25 mouse cellular contexts compared by ENCODE assay signal in genomic region chr14:29795325-29795724, GRCm38 (mm10).
DNase-seq lines count a peak whose midpoint lies in the region.
"Had no signal": no experiment of that assay in that cellular context is flagged by ENCODE, and none has a peak within 500 bp of the region (broad histone marks: within the 10 kb centered on the region; RNA-seq: fewer than 3 reads in every experiment).

No protein-coding gene starts in this region.

- H3K36me3 ChIP-seq in midbrain, embryonic 10.5 days, result no peaks in the 10 kb centered on the region
- H3K36me3 ChIP-seq: heart, embryonic 15.5 days; hindbrain, embryonic 13.5 days; liver, embryonic 12.5 days; midbrain, embryonic 15.5 days; neural tube, embryonic 15.5 days had no signal

- WGBS in midbrain, embryonic 10.5 days, result 28% methylated on average over 2 of the region's 2 CpGs

- no peak overlapping the region for H3K27ac ChIP-seq in midbrain, embryonic 10.5 days (replicated peaks)
- H3K27ac ChIP-seq: forebrain, embryonic 13.5 days; heart, embryonic 15.5 days; hindbrain, embryonic 13.5 days; liver, embryonic 12.5 days; midbrain, embryonic 15.5 days; neural tube, embryonic 15.5 days had no signal

- H3K27me3 ChIP-seq in midbrain, embryonic 10.5 days (ENCODE audit: low read depth, poor library complexity, severe bottlenecking), result no peaks in the 10 kb centered on the region; the same call in 1 of the 2 replicates
- H3K27me3 ChIP-seq: forebrain, embryonic 13.5 days; heart, embryonic 15.5 days; hindbrain, embryonic 13.5 days; liver, embryonic 12.5 days; megakaryocyte, embryonic 14.5 days; midbrain, embryonic 15.5 days; neural tube, embryonic 15.5 days had no signal

- no peaks in the 10 kb centered on the region for H3K9me3 ChIP-seq in midbrain, embryonic 10.5 days (replicated peaks)
- H3K9me3 ChIP-seq: forebrain, embryonic 13.5 days; heart, embryonic 15.5 days; hindbrain, embryonic 13.5 days; liver, embryonic 12.5 days; midbrain, embryonic 15.5 days; neural tube, embryonic 15.5 days had no signal

- peaks cover 5% of the 10 kb centered on the region; the same call in 1 of the 2 replicates for H3K4me1 ChIP-seq in midbrain, embryonic 10.5 days
- H3K4me1 ChIP-seq: forebrain, embryonic 13.5 days; heart, embryonic 15.5 days; liver, embryonic 12.5 days; megakaryocyte, embryonic 14.5 days had no signal

- H3K4me3 ChIP-seq in midbrain, embryonic 10.5 days, result no peak overlapping the region
- H3K4me3 ChIP-seq: forebrain, embryonic 13.5 days; heart, embryonic 15.5 days; hindbrain, embryonic 13.5 days; liver, embryonic 12.5 days; megakaryocyte, embryonic 14.5 days; midbrain, embryonic 15.5 days; neural tube, embryonic 15.5 days had no signal

- peak; percentile 11 for DNase-seq in embryo, embryonic 10.5 days (ENCODE audit: low spot score)
- no peak for DNase-seq in embryo, embryonic 11 days
- DNase-seq in ES-CJ7 (ENCODE audit: low read depth, low spot score), result peak; percentile 92
- DNase-seq in R1 (ENCODE audit: low read depth, low spot score), result peak; percentile 99
- DNase-seq in mesoderm, embryonic 11.5 days (ENCODE audit: low read depth, low spot score), result peak; percentile 6
- no peak for DNase-seq in midbrain, embryonic 10.5 days (ENCODE audit: low spot score)
- DNase-seq: B cell, adult 2 months; cerebellum, adult 11 months; cerebellum, adult 9-11 months; gastrocnemius, postnatal 10 days; kidney, adult 9 months; kidney, postnatal 10 days; layer of hippocampus, postnatal 36 days; left cerebral cortex, postnatal 4 days; liver, postnatal 0 days; lung, postnatal 4 days; right cerebral cortex, adult 18-20 months; thymus, postnatal 4 days had no signal

Comparison
In these comparisons a context has a peak if more than half of its experiments do, and no peak if none do; other contexts are left out.
1. DNase-seq: peak in embryo, embryonic 10.5 days (single experiment), ES-CJ7 (single experiment), R1 (single experiment) and mesoderm, embryonic 11.5 days (single experiment); none in embryo, embryonic 11 days (single experiment) and midbrain, embryonic 10.5 days (single experiment).